Mouse (Mus musculus) hindbrain, embryonic 16.5 days (tissue): Measurements from ENCODE around the gene Epn2. TPM values are rescaled to one million over a fixed set of nuclear protein-coding genes. Genes with fewer than 3 reads are reported as not detected.

Experiments
- ATAC-seq: fragments of 200-750 bp; cut with Nextera tagmentation; 2 replicates; pipeline ENCODE4 v1.8.0; 2017; ENCODE audit warnings: moderate TSS enrichment, moderate library complexity
- H3K27ac ChIP-seq: fragments of 300-500 bp; sonication (generic); 2 replicates; pipeline ENCODE4 v1.5.1; 2014; ENCODE audit warnings: low read depth, mild to moderate bottlenecking, control low read depth, low read length, moderate library complexity
- H3K27me3 ChIP-seq: fragments of 300-500 bp; sonication (generic); replicated peaks from 2 replicates; pipeline ENCODE4 v1.6.1; 2014; ENCODE audit warnings: low read length; ENCODE audit not compliant: control insufficient read depth, insufficient read depth
- H3K36me3 ChIP-seq: fragments of 300-500 bp; sonication (generic); 2 replicates; pipeline ENCODE4 v1.6.1; 2014; ENCODE audit warnings: mild to moderate bottlenecking, low read length, moderate library complexity, mixed read lengths; ENCODE audit not compliant: control insufficient read depth, insufficient read depth
- H3K4me1 ChIP-seq: fragments of 300-500 bp; sonication (generic); 2 replicates; pipeline ENCODE4 v1.6.1; 2014; ENCODE audit warnings: low read depth, low read length; ENCODE audit not compliant: control insufficient read depth, insufficient read depth
- H3K4me2 ChIP-seq: fragments of 300-500 bp; sonication (generic); 2 replicates; pipeline ENCODE4 v1.6.1; 2014; ENCODE audit warnings: mild to moderate bottlenecking, low read length, control low read depth, moderate library complexity
- H3K4me3 ChIP-seq: fragments of 300-500 bp; sonication (generic); 2 replicates; pipeline ENCODE4 v1.5.1; 2014; ENCODE audit warnings: mild to moderate bottlenecking, low read length, control low read depth, moderate library complexity
- H3K9ac ChIP-seq: fragments of 300-500 bp; sonication (generic); 2 replicates; pipeline ENCODE4 v1.6.1; 2014; ENCODE audit warnings: low read depth, mild to moderate bottlenecking, control low read depth, low read length, moderate library complexity
- H3K9me3 ChIP-seq: fragments of 300-500 bp; sonication (generic); 2 replicates; pipeline ENCODE4 v1.6.1; 2014; ENCODE audit warnings: mild to moderate bottlenecking, low read length, moderate library complexity; ENCODE audit not compliant: control insufficient read depth
- WGBS: fragments of 180-500 bp; shearing (Covaris S2); extraction: QIAGEN DNeasy Blood & Tissue Kit; methylation state at CpG from one replicate; pipeline ENCODE4 v1.1.7; 2014; 5-methylcytosine and 5-hydroxymethylcytosine counted together
- polyA plus RNA-seq: library from polyadenylated mRNA; unstranded; fragments of >200 nt; fragmentation: Nextera tagmentation; extraction: Ambion mirVana; gene quantifications from 2 replicates; pipeline ENCODE4 v1.2.1, GENCODE M21; 2015

Epn2 gene
- polyA plus RNA-seq, 1 experiment from 2014 or later = 66.9 TPM

DNA sequence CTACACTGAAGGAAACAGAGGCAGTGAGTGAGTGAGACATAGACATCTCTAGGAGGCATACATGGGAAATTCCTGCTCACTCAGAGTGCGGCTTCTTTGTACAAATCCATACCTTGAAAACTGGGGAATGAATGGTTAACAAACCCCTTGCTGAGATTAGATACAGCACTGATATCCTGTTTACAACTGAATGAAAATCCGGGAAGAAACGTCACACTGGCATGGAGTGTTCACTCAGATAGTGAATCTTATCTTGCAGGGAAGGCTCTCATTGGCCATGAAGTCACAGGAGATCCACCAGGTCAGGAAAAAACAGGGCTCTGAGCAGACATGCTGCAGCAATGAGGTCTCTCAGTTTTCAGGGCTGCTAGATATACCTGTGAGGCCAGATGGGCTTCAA lies 42.5 kb downstream of the Epn2 start:
- Histone ChIP-seq H3K9me3 (no peaks in the 10 kb centered on the region), H3K36me3 (no peaks in the 10 kb centered on the region; the same call in 1 of the 2 replicates), H3K4me1 (no peaks in the 10 kb centered on the region), H3K27ac (no peak overlapping the region; the same call in 1 of the 2 replicates), H3K27me3 (no peaks in the 10 kb centered on the region), H3K4me3 (no peak overlapping the region), H3K4me2 (no peak overlapping the region), H3K9ac (no peak overlapping the region)
- WGBS = 75% methylated on average over 3 of the region's 3 CpGs
- ATAC-seq = no peak

DNA sequence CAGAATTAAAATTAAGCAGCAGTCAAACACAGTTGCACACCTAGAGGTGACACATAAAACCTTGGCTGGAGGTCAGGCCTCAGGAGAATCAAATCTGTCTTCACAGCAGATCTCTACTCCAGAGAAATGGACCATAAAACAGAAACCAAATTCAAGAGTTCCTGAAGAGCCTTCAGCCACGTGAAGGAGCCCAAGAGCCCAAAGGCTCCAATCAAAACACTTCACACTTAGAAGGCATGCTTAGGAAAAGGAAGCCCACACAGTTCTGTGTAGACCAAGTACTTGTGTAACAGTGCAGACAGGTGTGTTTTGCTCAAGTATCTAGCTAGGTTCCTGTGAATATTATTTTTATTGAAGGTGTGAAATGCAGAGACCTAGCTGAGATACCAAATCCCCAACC lies 44.0 kb downstream of the Epn2 start:
- H3K4me2 ChIP-seq = no peak overlapping the region
- no peak for ATAC-seq
- WGBS = 74% methylated on average over 1 of the region's 1 CpGs
- no peak overlapping the region for H3K27ac ChIP-seq
- no peaks in the 10 kb centered on the region for H3K9me3 ChIP-seq
- no peak overlapping the region for H3K9ac ChIP-seq
- no peaks in the 10 kb centered on the region for H3K4me1 ChIP-seq
- no peaks in the 10 kb centered on the region; the same call in 1 of the 2 replicates for H3K36me3 ChIP-seq
- H3K27me3 ChIP-seq = no peaks in the 10 kb centered on the region
- H3K4me3 ChIP-seq = no peak overlapping the region

DNA sequence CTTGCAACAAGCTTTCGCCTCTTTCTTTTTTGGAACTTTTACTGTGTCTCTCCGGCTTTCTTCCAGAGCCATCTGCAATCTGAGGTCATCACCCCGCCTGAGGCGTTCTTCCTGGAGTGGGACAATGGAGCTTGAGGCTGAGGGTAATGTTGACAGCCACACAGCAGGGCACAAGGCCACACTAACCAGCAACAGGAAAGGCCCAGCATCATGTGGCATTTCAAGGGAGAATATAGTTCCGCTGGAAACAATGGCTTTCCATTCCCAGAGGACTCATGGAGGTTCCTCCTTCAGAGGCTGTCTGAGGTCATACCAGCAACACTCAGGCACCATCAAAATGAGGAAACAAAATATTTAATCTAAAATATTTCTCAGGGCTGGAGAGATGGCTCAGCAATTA lies 45.9 kb downstream of the Epn2 start:
- Histone ChIP-seq H3K27me3 (no peaks in the 10 kb centered on the region), H3K9ac (no peak overlapping the region), H3K4me3 (no peak overlapping the region), H3K4me1 (peaks cover 6% of the 10 kb centered on the region), H3K9me3 (no peaks in the 10 kb centered on the region), H3K27ac (no peak overlapping the region), H3K4me2 (no peak overlapping the region), H3K36me3 (no peaks in the 10 kb centered on the region; the same call in 1 of the 2 replicates)
- no peak for ATAC-seq
- 56% methylated on average over 5 of the region's 5 CpGs for WGBS

DNA sequence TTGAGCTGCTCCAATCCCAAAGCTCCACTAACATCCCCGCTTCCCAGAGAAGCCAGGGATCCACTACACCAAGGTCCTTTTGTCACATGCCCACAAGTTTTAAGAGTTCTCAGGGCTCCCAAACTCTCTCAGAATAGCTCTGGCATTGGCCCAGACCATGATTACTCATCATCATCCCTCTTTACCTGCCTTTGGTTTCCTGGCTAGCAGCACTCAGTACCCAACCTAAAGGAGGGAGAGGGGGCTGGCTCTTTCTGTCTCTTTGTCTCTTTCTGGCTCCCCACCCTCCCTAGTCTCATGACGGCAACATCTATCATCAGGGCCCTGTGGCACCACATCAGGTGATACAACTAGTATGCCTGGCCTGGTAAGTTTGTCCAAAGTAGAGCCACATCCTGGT lies 46.7 kb downstream of the Epn2 start:
- Histone ChIP-seq H3K27ac (no peak overlapping the region), H3K4me3 (no peak overlapping the region), H3K9me3 (no peaks in the 10 kb centered on the region), H3K4me1 (peaks cover 6% of the 10 kb centered on the region), H3K9ac (no peak overlapping the region), H3K4me2 (no peak overlapping the region), H3K36me3 (no peaks in the 10 kb centered on the region), H3K27me3 (no peaks in the 10 kb centered on the region)
- WGBS = 92% methylated on average over 2 of the region's 2 CpGs
- ATAC-seq = no peak

DNA sequence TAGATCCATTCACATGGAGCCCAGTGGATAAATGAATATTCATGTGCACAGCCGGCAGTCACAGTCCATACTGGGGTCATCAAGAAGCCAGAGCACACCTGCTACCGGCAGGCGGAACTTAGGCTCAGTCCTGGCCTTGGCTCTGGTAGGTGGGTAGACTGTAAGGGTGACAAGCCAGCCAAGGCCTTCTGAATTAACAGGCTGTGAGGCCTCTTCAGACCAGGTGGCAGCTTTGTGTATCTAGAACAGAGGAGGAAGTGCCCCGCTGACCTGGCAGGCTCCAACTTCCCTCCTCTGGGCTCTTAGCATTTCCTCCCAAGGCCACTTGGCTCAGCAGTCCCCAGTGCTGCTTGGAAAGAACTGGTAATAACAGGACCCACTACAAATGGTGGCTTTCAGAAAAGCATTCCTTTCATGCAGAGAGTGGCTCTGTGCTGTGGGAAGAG lies 50.2 kb downstream of the Epn2 start:
- no peak overlapping the region for H3K9ac ChIP-seq
- WGBS = 16% methylated on average over 4 of the region's 4 CpGs
- ATAC-seq = peak; percentile 89
- H3K27me3 ChIP-seq = no peaks in the 10 kb centered on the region
- H3K36me3 ChIP-seq = no peaks in the 10 kb centered on the region
- no peak overlapping the region for H3K4me3 ChIP-seq
- peaks cover 9% of the 10 kb centered on the region for H3K4me1 ChIP-seq
- no peak overlapping the region for H3K4me2 ChIP-seq
- H3K27ac ChIP-seq = peak overlapping the region; percentile 5; the same call in 1 of the 2 replicates
- no peaks in the 10 kb centered on the region for H3K9me3 ChIP-seq

DNA sequence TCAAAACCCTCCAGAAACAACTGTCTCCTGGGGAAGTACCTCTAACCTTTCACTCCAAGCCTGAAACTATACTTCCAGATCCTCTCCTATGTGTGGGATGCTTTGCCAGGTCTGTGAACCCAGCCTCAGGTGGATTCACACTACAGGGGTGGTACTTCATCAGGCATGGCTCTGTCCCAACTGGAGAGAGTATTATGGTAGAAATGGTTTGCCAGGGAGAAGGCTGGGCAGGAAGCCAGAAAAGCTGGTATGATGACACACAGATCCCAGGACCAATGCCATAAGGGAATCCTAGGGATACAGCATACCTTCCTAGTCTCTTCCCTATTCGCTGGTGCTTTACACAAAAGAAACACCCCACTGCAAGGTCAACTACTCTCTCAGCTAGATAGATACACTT lies 52.6 kb downstream of the Epn2 start:
- Histone ChIP-seq H3K4me1 (peaks cover 9% of the 10 kb centered on the region), H3K9me3 (no peaks in the 10 kb centered on the region), H3K9ac (no peak overlapping the region), H3K27me3 (no peaks in the 10 kb centered on the region), H3K27ac (no peak overlapping the region), H3K36me3 (peaks cover 4% of the 10 kb centered on the region; the same call in 1 of the 2 replicates), H3K4me3 (no peak overlapping the region), H3K4me2 (no peak overlapping the region)
- no peak for ATAC-seq
- 83% methylated on average over 1 of the region's 1 CpGs for WGBS

DNA sequence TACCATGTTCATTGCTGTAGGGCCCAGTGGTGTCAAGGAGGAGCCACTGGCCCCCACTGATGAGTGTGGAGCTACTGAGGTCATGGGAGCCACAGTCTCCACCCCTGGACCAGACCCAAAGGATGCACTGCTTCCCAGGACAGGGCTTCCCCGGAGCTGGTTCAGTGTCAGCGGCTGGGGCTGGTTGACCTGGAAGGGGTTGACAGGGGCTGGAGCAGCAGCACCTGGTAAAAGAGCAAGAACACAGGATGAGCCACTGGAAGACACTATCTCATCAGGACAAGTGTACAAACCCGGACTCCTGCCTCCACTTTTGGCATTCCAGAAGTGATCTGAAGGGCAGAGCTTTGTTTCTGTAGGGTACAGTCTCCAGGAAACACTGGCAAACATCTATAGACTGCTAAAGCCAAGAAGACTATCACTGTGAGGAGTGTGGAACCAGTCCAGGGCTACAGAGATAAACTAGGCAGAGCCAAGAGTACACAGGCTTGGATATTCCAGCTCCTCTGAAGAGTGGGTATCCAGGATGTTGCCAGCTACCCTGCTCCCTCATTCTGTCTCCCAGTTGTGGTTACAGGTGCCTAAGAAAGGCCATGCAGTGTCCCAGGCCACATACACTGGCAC lies 59.9 kb downstream of the Epn2 start:
- Histone ChIP-seq H3K4me1 (no peaks in the 10 kb centered on the region), H3K36me3 (peaks cover 34% of the 10 kb centered on the region)
- 81% methylated on average over 3 of the region's 3 CpGs for WGBS

DNA sequence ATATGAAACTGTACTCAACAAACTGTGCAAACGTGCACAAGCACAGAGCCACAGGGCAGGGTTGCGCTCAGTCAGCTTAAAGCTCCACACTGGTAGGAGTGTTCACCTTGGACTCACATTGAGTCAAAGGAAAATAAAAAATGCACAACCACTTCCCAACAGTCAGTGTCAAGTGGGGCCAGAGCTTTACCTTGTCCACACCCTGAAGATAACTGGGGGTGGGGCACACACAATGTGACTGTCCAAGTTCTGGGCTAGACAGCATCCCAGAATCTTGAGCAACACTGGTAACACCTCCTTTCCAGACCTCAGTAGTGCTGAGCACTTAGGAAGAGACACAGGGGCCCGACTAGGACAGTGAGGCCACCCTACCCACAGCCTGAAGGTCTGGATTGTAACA lies 60.6 kb downstream of the Epn2 start:
- no peak overlapping the region for H3K27ac ChIP-seq
- no peak for ATAC-seq
- no peak overlapping the region for H3K9ac ChIP-seq
- H3K4me3 ChIP-seq = no peak overlapping the region
- no peaks in the 10 kb centered on the region for H3K9me3 ChIP-seq
- no peaks in the 10 kb centered on the region for H3K4me1 ChIP-seq
- H3K27me3 ChIP-seq = no peaks in the 10 kb centered on the region
- 91% methylated on average over 3 of the region's 3 CpGs for WGBS
- H3K4me2 ChIP-seq = no peak overlapping the region
- peaks cover 37% of the 10 kb centered on the region for H3K36me3 ChIP-seq

More for the DNA sequence above, 59.9 kb downstream of the Epn2 start:
- no peaks in the 10 kb centered on the region for H3K9me3 ChIP-seq
- H3K4me3 ChIP-seq = no peak overlapping the region
- no peaks in the 10 kb centered on the region for H3K27me3 ChIP-seq
- no peak overlapping the region for H3K9ac ChIP-seq
- no peak for ATAC-seq
- no peak overlapping the region for H3K4me2 ChIP-seq
- H3K27ac ChIP-seq = no peak overlapping the region

DNA sequence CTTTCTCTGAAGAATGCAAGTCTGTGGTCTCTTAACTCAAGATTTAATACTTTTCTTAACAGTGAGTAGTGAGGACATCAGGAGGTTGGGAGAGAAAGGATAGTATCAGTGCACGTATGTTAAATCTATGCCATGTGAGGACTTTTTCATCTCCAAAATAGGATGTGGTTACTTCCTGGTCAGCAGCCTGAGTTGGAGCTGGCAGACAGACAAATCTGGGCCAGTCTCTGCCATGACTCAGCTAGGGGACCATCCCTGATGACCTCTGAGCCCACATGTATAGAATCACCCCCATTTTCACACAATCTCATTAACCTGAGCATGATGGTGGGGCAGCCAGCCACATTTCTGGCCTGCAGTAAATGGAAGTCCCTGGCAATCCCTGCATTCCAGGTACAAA lies 61.5 kb downstream of the Epn2 start:
- WGBS = 77% methylated on average over 1 of the region's 1 CpGs
- H3K9me3 ChIP-seq = no peaks in the 10 kb centered on the region
- no peak overlapping the region for H3K9ac ChIP-seq
- no peak overlapping the region for H3K27ac ChIP-seq
- ATAC-seq = no peak
- no peak overlapping the region for H3K4me3 ChIP-seq
- H3K4me2 ChIP-seq = no peak overlapping the region
- peaks cover 33% of the 10 kb centered on the region for H3K36me3 ChIP-seq
- no peaks in the 10 kb centered on the region for H3K4me1 ChIP-seq
- H3K27me3 ChIP-seq = no peaks in the 10 kb centered on the region
